Mouse (Mus musculus): ENCODE measurements around the gene Acer3. TPM values are rescaled to one million over a fixed set of nuclear protein-coding genes. Genes with fewer than 3 reads are reported as not detected.

Gene Acer3
- total and polyA plus RNA-seq, 3 experiments = 17.2 to 41.7 TPM; not detected in 1

DNA sequence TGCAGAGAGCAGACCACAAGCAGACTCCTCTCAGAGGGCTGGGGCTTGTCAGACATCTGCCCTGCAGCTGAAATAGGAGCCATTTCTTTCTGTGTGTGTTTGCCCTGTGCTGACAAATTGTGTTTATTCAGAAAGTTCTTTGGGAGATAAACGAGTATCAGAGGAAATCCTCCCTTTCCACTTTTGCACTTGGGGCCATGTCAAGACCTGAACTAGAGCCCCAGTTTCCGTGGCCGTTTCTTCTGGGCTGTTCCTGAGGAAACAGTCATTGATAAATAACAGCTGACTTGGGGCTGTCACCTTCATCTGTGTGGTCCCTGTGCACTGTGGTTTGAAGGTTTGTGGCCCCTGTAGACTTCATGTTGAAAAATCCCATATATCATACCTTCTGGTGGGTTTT lies 10.9 kb upstream of the Acer3 start:
- DNase-seq (ENCODE audit: low read depth, low spot score) = no peak
- H3K36me3 ChIP-seq (ENCODE audit: control insufficient read depth in 1 of 2, insufficient read depth in 2 of 2, low read length in 2 of 2) = peaks cover 0 to 20% of the 10 kb centered on the region in 2 experiments; a peak in 2 of 4 replicates
- no peak for TF ChIP-seq ELF1 (IDR thresholded peaks at IDR 0.05; ENCODE audit: low read depth, low read length)
- no peak for TF ChIP-seq E2F4 (IDR thresholded peaks at IDR 0.05; ENCODE audit: borderline replicate concordance, low read depth, low read length)
- H3K9me3 ChIP-seq (replicated peaks; ENCODE audit: insufficient read depth, low read length) = no peaks in the 10 kb centered on the region
- H3K4me3 ChIP-seq (ENCODE audit: control insufficient read depth in 1 of 2, insufficient read depth in 1 of 2, low read depth in 2 of 2, low read length in 2 of 2) = no peak overlapping the region
- no peaks in the 10 kb centered on the region for H3K27me3 ChIP-seq (ENCODE audit: control insufficient read depth in 1 of 2, insufficient read depth in 2 of 2, low read length in 2 of 2)
- peaks cover 9 to 35% of the 10 kb centered on the region in 2 experiments for H3K4me1 ChIP-seq (ENCODE audit: control insufficient read depth in 1 of 2, insufficient read depth in 2 of 2, low read length in 2 of 2)
- no peaks in the 10 kb centered on the region for H3K79me2 ChIP-seq (ENCODE audit: control insufficient read depth, insufficient read depth, low read length, poor library complexity)
- H3K27ac ChIP-seq (ENCODE audit: control insufficient read depth, low read depth, low read length) = no peak overlapping the region
- no peak overlapping the region for H3K9ac ChIP-seq (ENCODE audit: control insufficient read depth, low read depth, low read length, poor library complexity, severe bottlenecking)

DNA sequence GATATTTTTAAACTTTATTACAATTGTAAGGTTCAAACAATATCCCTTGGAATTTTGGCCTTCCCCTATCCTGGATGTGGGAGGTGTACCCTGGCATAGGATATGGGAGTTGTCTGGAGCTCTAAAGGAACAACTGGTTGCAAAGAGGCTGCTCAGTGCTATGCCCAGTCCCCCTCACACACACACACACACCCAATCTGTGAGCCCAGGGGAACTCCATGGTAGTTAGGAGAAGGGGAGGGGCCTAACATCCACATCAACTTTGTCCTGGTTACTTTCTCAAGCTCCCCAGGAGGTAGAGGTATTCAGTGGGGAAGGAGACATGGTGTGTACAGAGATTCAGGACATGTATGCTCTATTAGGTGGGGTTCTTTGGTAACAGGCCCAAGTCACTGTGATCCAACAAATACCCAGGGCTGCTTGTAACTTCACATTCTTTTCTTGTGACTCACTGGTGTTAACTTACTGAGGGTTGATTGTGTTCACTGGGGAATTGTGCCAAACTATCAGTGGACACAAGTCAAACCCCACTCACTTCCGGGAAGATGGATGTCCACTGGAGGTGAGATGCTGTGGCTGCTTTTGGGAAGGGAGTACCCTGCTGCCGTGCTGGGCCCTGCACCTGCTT lies 9.5 kb upstream of the Acer3 start:
- H3K27ac ChIP-seq (ENCODE audit: control insufficient read depth, low read depth, low read length) = no peak overlapping the region
- H3K36me3 ChIP-seq (ENCODE audit: control insufficient read depth in 1 of 2, insufficient read depth in 2 of 2, low read length in 2 of 2) = peaks cover 0 to 20% of the 10 kb centered on the region in 2 experiments; a peak in 2 of 4 replicates
- H3K9ac ChIP-seq (ENCODE audit: control insufficient read depth, low read depth, low read length, poor library complexity, severe bottlenecking) = no peak overlapping the region
- H3K27me3 ChIP-seq (ENCODE audit: control insufficient read depth in 1 of 2, insufficient read depth in 2 of 2, low read length in 2 of 2) = no peaks in the 10 kb centered on the region
- peaks cover 9 to 35% of the 10 kb centered on the region in 2 experiments for H3K4me1 ChIP-seq (ENCODE audit: control insufficient read depth in 1 of 2, insufficient read depth in 2 of 2, low read length in 2 of 2)
- H3K9me3 ChIP-seq (replicated peaks; ENCODE audit: insufficient read depth, low read length) = no peaks in the 10 kb centered on the region
- no peaks in the 10 kb centered on the region for H3K79me2 ChIP-seq (ENCODE audit: control insufficient read depth, insufficient read depth, low read length, poor library complexity)
- no peak for TF ChIP-seq UBTF (IDR thresholded peaks at IDR 0.05; ENCODE audit: borderline replicate concordance, insufficient read depth, low read depth, low read length)
- TF ChIP-seq MAFK (IDR thresholded peaks at IDR 0.05; ENCODE audit: borderline replicate concordance, low read depth, low read length) = no peak
- H3K4me3 ChIP-seq (ENCODE audit: control insufficient read depth in 1 of 2, insufficient read depth in 1 of 2, low read depth in 2 of 2, low read length in 2 of 2) = no peak overlapping the region
- no peak for DNase-seq (ENCODE audit: low read depth, low spot score)

DNA sequence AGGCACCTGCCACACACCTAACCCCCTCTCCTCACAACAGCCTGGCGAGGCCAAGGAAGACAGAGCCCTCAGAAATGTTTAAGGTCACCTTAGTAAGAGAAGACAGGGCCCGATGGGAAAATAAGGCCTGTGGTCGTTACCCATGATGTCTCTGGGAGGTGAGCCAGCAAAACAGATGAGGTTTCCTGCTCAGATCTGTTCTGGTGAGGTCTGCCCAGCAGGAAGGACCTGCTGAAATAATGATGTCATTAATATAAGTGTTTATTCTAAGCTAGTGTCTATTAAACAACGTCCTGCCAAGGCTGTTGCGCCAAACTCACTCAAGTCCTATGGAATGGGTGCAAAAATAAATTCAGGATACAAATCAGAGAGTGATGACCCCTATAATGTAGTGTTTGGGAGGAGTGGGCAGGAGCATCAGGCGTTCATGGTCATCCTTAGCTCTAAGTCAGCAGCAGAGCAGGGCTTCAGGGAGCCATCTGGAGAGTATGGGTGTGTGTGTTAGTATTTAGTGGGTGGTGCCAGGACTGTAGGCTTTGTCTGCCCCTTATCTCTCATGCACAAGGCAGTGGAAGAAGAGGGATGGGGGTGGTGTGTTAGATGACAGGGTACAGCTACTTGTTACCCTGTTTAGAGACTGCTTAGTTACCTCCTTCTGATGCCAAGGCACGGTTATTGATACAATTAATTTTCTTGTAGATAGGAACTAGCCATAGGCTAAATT lies 8.8 kb upstream of the Acer3 start:
- peak; percentile 82 for TF ChIP-seq GATA1 (IDR thresholded peaks at IDR 0.05; ENCODE audit: low read depth, low read length)
- TF ChIP-seq ETS1 (IDR thresholded peaks at IDR 0.05; ENCODE audit: low read depth, low read length) = peak; percentile 35; the same call in 1 of the 2 replicates
- TF ChIP-seq POLR2AphosphoS2 (IDR thresholded peaks at IDR 0.05; ENCODE audit: low read length) = no peak
- peak; percentile 59; the same call in 1 of the 2 replicates for TF ChIP-seq BHLHE40 (IDR thresholded peaks at IDR 0.05; ENCODE audit: borderline replicate concordance, low read depth, low read length)
- TF ChIP-seq POLR2AphosphoS5 (IDR thresholded peaks at IDR 0.05; ENCODE audit: borderline replicate concordance, low read depth, low read length) = no peak
- TF ChIP-seq MYC (IDR thresholded peaks at IDR 0.05; ENCODE audit: low read depth, low read length) = no peak
- TF ChIP-seq EP300 (IDR thresholded peaks at IDR 0.05; ENCODE audit: low read depth in 1 of 2, low read length in 2 of 2) = peak; percentile 77 to 82
- peak; percentile 97 for TF ChIP-seq TAL1 (IDR thresholded peaks at IDR 0.05; ENCODE audit: low read length)
- 0 out of 2 replicates have a peak, but pooled peaks have one; percentile 37 for TF ChIP-seq RCOR1 (IDR thresholded peaks at IDR 0.05; ENCODE audit: low read depth, low read length)
- TF ChIP-seq TCF12 (IDR thresholded peaks at IDR 0.05; ENCODE audit: low read depth, low read length) = peak; percentile 89
- 0 out of 2 replicates have a peak, but pooled peaks have one; percentile 26 for TF ChIP-seq MXI1 (IDR thresholded peaks at IDR 0.05; ENCODE audit: low read depth, low read length)
- 0 out of 2 replicates have a peak, but pooled peaks have one; percentile 49 for TF ChIP-seq SIN3A (IDR thresholded peaks at IDR 0.05; ENCODE audit: low read length)
- TF ChIP-seq MAZ (IDR thresholded peaks at IDR 0.05; ENCODE audit: low read depth, low read length) = no peak
- Histone ChIP-seq H3K27me3 (ENCODE audit: control insufficient read depth in 1 of 2, insufficient read depth in 2 of 2, low read length in 2 of 2) (no peaks in the 10 kb centered on the region), H3K27ac (ENCODE audit: control insufficient read depth, low read depth, low read length) (no peak overlapping the region), H3K9ac (ENCODE audit: control insufficient read depth, low read depth, low read length, poor library complexity, severe bottlenecking) (no peak overlapping the region), H3K9me3 (replicated peaks; ENCODE audit: insufficient read depth, low read length) (no peaks in the 10 kb centered on the region), H3K79me2 (ENCODE audit: control insufficient read depth, insufficient read depth, low read length, poor library complexity) (no peaks in the 10 kb centered on the region), H3K4me1 (ENCODE audit: control insufficient read depth in 1 of 2, insufficient read depth in 2 of 2, low read length in 2 of 2) (peaks cover 9 to 35% of the 10 kb centered on the region in 2 experiments), H3K4me3 (ENCODE audit: control insufficient read depth in 1 of 2, insufficient read depth in 1 of 2, low read depth in 2 of 2, low read length in 2 of 2) (no peak overlapping the region), H3K36me3 (ENCODE audit: control insufficient read depth in 1 of 2, insufficient read depth in 2 of 2, low read length in 2 of 2) (peaks cover 0 to 20% of the 10 kb centered on the region in 2 experiments; a peak in 2 of 4 replicates)
- peak; percentile 72 for DNase-seq (ENCODE audit: low read depth, low spot score)

Data from MEL (cell line).